Mouse (Mus musculus) heart, embryonic 14.5 days (tissue): ENCODE measurements at regions not wholly inside any gene's neighbourhood (a gene's known extent, or its start where the extent isn't known, plus 50 kb on each side); places are given as distances from the start of the nearest gene placed in this dataset.

Experiments
- ATAC-seq: fragments of 200-750 bp; cut with Nextera tagmentation; 2 replicates; pipeline ENCODE4 v1.8.0; 2017; ENCODE audit warnings: low read depth, moderate TSS enrichment; ENCODE audit not compliant: insufficient number of reproducible peaks, insufficient read depth, low FRiP score
- H3K27ac ChIP-seq, 2 experiments: fragments of 200-500 bp in 1 of 2; fragments of 300-500 bp in 1 of 2; sonication (generic) in 1 of 2; replicated peaks in 1 of 2; 2 replicates each; pipeline ENCODE4 v1.5.1; 2012 to 2014; ENCODE audit warnings: low read depth in 2 of 2, low read length in 2 of 2, control low read depth in 1 of 2, mild to moderate bottlenecking in 1 of 2, mixed read lengths in 1 of 2; ENCODE audit not compliant: control insufficient read depth in 1 of 2, insufficient read depth in 1 of 2
- H3K27me3 ChIP-seq: fragments of 300-500 bp; sonication (generic); 2 replicates; pipeline ENCODE4 v1.6.1; 2014; ENCODE audit warnings: mild to moderate bottlenecking, low read length, control low read depth; ENCODE audit not compliant: control insufficient read depth, insufficient read depth
- H3K36me3 ChIP-seq: fragments of 300-500 bp; sonication (generic); 2 replicates; pipeline ENCODE4 v1.6.1; 2014; ENCODE audit warnings: mild to moderate bottlenecking, control low read depth, low read length, mixed read lengths; ENCODE audit not compliant: control insufficient read depth, insufficient read depth
- H3K4me1 ChIP-seq, 2 experiments: fragments of 200-500 bp in 1 of 2; fragments of 300-500 bp in 1 of 2; sonication (generic) in 1 of 2; 2 replicates each; pipeline ENCODE4 v1.6.1; 2012 to 2014; ENCODE audit warnings: low read length in 2 of 2, control low read depth in 1 of 2, mixed read lengths in 1 of 2; ENCODE audit not compliant: control insufficient read depth in 2 of 2, insufficient read depth in 2 of 2
- H3K4me2 ChIP-seq: fragments of 300-500 bp; sonication (generic); 2 replicates; pipeline ENCODE4 v1.6.1; 2014; ENCODE audit warnings: mild to moderate bottlenecking, low read length
- H3K4me3 ChIP-seq, 2 experiments: fragments of 200-500 bp in 1 of 2; fragments of 300-500 bp in 1 of 2; sonication (generic) in 1 of 2; 2 replicates each; pipeline ENCODE4 v1.5.1; 2012 to 2014; ENCODE audit warnings: low read length in 2 of 2, mild to moderate bottlenecking in 2 of 2, control low read depth in 1 of 2, low read depth in 1 of 2, moderate library complexity in 1 of 2; ENCODE audit not compliant: control insufficient read depth in 1 of 2, insufficient read depth in 1 of 2
- H3K9ac ChIP-seq: fragments of 300-500 bp; sonication (generic); 2 replicates; pipeline ENCODE4 v1.6.1; 2014; ENCODE audit warnings: mild to moderate bottlenecking, low read length
- H3K9me3 ChIP-seq: fragments of 300-500 bp; sonication (generic); 2 replicates; pipeline ENCODE4 v1.6.1; 2016; ENCODE audit warnings: low read length, control low read depth; ENCODE audit not compliant: control insufficient read depth
- WGBS: fragments of 180-500 bp; shearing (Covaris S2); extraction: QIAGEN DNeasy Blood & Tissue Kit; methylation state at CpG from one replicate; pipeline ENCODE4 v1.1.7; 2014; 5-methylcytosine and 5-hydroxymethylcytosine counted together

DNA sequence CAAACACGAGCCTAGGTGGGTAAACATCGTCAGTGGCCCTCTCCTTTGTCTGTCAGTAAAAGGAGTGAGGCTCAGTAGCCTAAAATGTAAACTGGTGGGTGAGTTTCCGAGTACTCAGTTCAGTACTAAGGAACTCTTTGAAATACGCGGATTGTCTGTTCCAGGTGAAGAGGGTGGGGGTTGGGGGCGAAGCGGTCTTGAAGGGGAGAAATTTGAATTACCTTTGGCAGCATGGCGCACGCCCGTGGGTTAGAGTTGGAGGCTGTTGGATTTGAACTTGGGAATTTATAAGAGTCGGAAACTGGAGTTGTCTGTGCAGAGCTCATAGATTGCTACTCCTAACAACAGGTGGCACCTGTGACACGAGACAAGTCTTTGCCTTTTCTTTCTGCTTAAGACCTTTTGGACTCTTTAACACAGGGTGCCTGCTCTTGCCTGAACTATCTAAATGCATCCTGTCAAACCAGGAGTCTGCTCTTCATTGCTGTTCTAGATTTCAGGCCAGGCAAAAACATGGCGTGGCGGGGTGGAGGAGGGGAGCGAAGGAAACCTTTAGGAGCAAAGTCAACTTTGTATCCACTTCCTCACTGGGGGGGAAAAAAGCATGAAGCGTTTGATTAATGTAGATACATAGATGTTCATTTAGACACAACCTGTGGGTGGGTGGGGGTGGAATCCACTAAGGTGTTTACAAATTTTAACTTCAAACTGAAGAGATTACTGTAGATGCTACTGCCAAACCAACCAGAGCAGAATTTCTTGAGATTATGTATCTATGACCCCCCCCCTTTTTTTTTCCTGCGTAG is 89.0 kb upstream of the Rpl34 start:
- WGBS = 47% methylated on average over 17 of the region's 17 CpGs
- Histone ChIP-seq H3K27me3 (no peaks in the 10 kb centered on the region), H3K9me3 (0 out of 2 replicates have a peak, but pooled peaks cover 2% of the 10 kb centered on the region), H3K4me2 (peak overlapping the region; percentile 70), H3K4me3 (peak overlapping the region; percentile 31), H3K4me1 (peaks cover 3 to 7% of the 10 kb centered on the region in 2 experiments; a peak in 1 of 4 replicates), H3K27ac (no peak overlapping the region), H3K9ac (peak overlapping the region; percentile 63), H3K36me3 (no peaks in the 10 kb centered on the region)
- ATAC-seq = no peak

DNA sequence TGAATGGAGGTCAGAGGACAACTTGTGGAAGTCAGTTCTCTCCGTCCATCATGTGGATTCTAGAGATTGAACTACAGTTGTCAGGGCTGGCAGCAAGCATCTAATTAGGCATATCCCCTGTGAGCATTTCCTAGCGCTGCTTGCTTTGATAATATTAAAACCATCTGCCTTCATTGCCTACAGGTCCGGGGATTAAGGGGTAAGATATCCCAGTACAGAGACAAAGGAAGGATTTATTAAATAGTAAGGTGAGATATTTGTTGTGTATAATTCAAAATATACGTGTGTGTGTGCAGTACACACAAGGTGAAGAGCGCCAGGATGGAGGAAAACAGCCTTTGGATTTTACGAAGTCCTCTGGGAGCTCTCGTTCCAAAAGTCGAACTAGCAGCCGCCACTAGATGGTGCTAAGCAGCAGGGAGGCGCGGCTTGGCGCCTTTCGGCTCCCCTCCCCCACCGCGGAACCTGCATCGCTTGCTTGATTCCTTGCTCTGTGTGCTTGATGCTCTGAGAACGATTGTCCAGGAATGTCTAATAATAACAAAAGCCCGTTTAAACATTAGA is 88.4 kb upstream of the Rpl34 start:
- peak overlapping the region; percentile 63 for H3K9ac ChIP-seq
- no peak overlapping the region for H3K27ac ChIP-seq
- ATAC-seq = peak; percentile 39; the same call in 1 of the 2 replicates
- WGBS = 6% methylated on average over 18 of the region's 18 CpGs
- no peaks in the 10 kb centered on the region for H3K36me3 ChIP-seq
- no peaks in the 10 kb centered on the region for H3K27me3 ChIP-seq
- peak overlapping the region; percentile 70 for H3K4me2 ChIP-seq
- H3K4me3 ChIP-seq = peak overlapping the region; percentile 31
- H3K4me1 ChIP-seq = peaks cover 3 to 7% of the 10 kb centered on the region in 2 experiments; a peak in 1 of 4 replicates
- 0 out of 2 replicates have a peak, but pooled peaks cover 2% of the 10 kb centered on the region for H3K9me3 ChIP-seq

DNA sequence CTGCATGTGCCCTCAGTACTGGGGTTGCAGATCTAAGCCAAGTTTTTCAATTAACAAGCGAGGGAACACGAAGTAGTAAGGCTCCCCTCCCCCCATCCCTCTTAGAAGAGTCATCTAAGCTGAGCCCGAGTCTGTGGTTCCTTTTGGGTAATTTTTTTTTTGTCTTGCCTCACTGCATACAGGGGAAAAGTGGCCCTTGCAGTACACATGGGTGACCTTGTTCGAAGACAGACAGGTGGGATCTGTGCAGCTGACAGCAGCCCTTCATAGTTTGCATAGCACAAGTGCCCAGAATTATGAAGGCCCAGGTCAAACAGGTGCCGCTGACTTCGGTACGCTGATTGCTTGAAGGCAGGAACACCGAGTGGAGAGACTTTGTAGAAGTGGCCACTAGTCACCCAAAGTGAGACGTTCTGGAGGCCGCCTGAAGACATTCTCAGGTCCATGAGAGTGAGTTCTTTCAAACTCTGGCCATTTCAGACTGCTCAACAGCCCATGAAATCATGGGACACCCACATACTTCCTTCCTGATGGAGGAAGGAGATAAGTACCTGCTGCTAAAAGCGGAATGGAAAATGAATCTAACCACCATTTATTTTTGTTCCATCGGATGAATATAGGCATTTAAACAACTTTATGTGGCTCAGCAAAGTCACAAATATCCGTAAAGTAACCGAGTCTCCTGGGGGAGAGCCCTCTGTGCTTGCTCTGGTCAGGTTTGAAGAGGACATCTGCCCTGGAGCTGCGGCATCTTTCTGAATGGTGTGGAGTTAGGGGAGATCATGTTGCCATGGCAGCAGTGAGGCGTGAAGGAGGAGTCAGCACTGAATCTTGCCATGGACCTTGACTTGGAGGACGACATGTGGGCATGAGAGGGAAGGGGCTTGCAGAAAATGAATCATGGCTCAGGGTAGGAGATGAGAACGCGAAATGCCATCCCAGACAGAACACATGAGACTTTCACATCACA is 79.8 kb upstream of the Rpl34 start:
- H3K27ac ChIP-seq = no peak overlapping the region
- no peak for ATAC-seq
- 72% methylated on average over 19 of the region's 19 CpGs for whole genome bisulfite sequencing
- no peak overlapping the region for H3K4me2 ChIP-seq
- no peaks in the 10 kb centered on the region for H3K36me3 ChIP-seq
- no peaks in the 10 kb centered on the region for H3K9me3 ChIP-seq
- no peak overlapping the region for H3K9ac ChIP-seq
- H3K4me1 ChIP-seq = no peaks in the 10 kb centered on the region
- H3K4me3 ChIP-seq = no peak overlapping the region
- H3K27me3 ChIP-seq = no peaks in the 10 kb centered on the region

DNA sequence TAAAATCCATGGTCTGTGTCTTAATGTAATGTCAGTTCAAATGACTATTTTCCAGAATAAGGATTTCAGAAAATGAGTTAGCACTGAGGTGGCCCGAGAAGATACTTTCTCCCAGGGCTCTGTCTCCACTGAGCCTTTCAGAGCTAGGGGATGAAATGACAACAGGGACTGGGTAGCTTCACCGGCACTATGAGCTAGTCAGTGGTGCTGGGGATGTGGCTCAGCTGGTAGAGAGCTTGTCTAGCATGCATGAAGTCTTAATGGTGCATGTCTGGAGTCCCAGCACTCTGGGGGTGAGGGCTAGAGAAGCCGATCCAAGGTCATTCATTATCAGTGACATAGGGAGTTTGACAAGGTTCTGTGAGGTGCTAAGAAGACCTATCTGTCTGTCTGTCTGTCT is 75.1 kb upstream of the Rpl34 start:
- Histone ChIP-seq H3K27ac (no peak overlapping the region), H3K9ac (no peak overlapping the region), H3K27me3 (no peaks in the 10 kb centered on the region), H3K9me3 (no peaks in the 10 kb centered on the region), H3K36me3 (no peaks in the 10 kb centered on the region), H3K4me3 (no peak overlapping the region), H3K4me1 (peaks cover 0 to 6% of the 10 kb centered on the region in 2 experiments; a peak in 1 of 4 replicates), H3K4me2 (no peak overlapping the region)
- 76% methylated on average over 3 of the region's 3 CpGs for WGBS
- no peak for ATAC-seq

DNA sequence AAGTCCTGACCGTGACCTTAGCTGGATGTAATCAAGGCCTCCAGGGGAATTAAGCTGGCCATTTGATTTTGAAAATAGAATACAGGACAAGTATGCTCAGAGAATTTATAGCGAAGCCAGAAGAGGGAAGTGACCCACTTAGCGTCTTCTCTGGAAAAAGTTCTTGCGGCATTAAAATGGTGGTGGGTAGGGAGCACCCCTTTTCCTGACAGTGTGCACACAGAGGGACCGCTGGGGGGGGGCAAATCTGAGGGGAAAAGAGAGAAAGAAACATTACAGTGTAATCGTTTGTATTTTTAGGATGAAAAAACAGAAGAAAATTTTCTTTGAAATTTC is 74.1 kb upstream of the Rpl34 start:
- WGBS = 71% methylated on average over 6 of the region's 6 CpGs
- Histone ChIP-seq H3K4me2 (peak overlapping the region; percentile 35), H3K27ac (peak overlapping the region in 1 of 2 experiments; percentile 41; a peak in 1 of 4 replicates), H3K4me3 (no peak overlapping the region), H3K36me3 (no peaks in the 10 kb centered on the region), H3K9me3 (no peaks in the 10 kb centered on the region), H3K9ac (peak overlapping the region; percentile 28; the same call in 1 of the 2 replicates), H3K27me3 (no peaks in the 10 kb centered on the region), H3K4me1 (peaks cover 0 to 6% of the 10 kb centered on the region in 2 experiments; a peak in 1 of 4 replicates)
- no peak for ATAC-seq

DNA sequence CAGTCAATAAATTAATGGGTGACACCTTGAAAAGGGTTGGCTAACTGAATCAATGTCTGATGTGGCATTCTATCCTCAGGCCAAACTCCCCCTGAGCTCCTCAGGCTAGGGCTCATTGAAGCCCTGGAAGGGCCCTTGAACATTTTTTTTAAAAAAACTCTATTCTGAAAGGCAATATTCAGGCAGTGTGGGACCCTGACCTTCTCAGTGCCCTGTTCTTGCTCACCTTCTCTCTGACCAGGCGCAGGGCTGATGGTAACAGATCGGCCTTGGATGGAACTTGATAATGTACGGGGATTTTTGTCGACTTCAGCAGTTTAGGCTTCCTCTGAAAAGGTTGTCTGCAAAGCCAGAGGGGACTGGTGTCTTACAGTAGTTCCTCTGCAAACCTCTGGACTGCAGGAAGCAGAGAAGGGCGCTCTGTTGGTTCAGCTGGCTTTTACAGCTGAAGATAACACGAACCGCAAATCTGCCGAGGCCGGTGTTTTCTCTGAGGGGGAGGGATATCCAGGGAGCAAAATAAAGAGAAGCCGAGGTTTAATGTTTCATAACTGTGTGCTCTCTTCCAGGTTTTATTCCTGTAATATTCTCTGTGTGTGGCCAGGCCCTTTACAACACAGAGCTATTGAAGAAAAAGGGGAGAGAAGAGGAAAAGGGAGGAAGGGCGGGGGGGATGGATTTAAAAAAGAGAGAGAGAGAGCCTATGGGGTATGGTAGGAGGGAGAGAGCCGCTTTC is 73.6 kb upstream of the Rpl34 start:
- peak; percentile 50; the same call in 1 of the 2 replicates for ATAC-seq
- peak overlapping the region; percentile 35 for H3K4me2 ChIP-seq
- no peaks in the 10 kb centered on the region for H3K36me3 ChIP-seq
- peak overlapping the region in 1 of 2 experiments; percentile 41; a peak in 1 of 4 replicates for H3K27ac ChIP-seq
- no peaks in the 10 kb centered on the region for H3K9me3 ChIP-seq
- H3K27me3 ChIP-seq = no peaks in the 10 kb centered on the region
- peaks cover 0 to 6% of the 10 kb centered on the region in 2 experiments; a peak in 1 of 4 replicates for H3K4me1 ChIP-seq
- H3K4me3 ChIP-seq = no peak overlapping the region
- WGBS = 32% methylated on average over 12 of the region's 12 CpGs
- H3K9ac ChIP-seq = peak overlapping the region; percentile 28; the same call in 1 of the 2 replicates
